Mouse (Mus musculus) liver, embryonic 14.5 days (tissue): ENCODE data around the gene Psmd5. TPM values are rescaled to one million over a fixed set of nuclear protein-coding genes. Genes with fewer than 3 reads are reported as not detected.
A peak's percentile ranks its signal among the peaks of the same experiment; 100 is the strongest.

ENCODE experiments used
- ATAC-seq: fragments of 200-750 bp; cut with Nextera tagmentation; 2 replicates; pipeline ENCODE4 v1.8.0; 2017; ENCODE audit warnings: moderate number of reproducible peaks, mild to moderate bottlenecking, moderate library complexity; ENCODE audit not compliant: insufficient read depth
- DNase-seq, 3 experiments: peaks; one replicate each; pipeline ENCODE4 v3.0.0-alpha.2; 2012 to 2013; ENCODE audit warnings: low read depth in 3 of 3, low spot score in 3 of 3
- H3K27ac ChIP-seq: fragments of 300-500 bp; sonication (generic); 2 replicates; pipeline ENCODE4 v1.5.1; 2014; ENCODE audit warnings: moderate library complexity, mild to moderate bottlenecking, control low read depth, inconsistent platforms
- H3K27me3 ChIP-seq: fragments of 300-500 bp; sonication (generic); 2 replicates; pipeline ENCODE4 v1.6.1; 2014; ENCODE audit warnings: mild to moderate bottlenecking, low read length, moderate library complexity; ENCODE audit not compliant: control insufficient read depth, insufficient read depth
- H3K36me3 ChIP-seq: fragments of 300-500 bp; sonication (generic); replicated peaks from 2 replicates; pipeline ENCODE4 v1.6.1; 2014; ENCODE audit warnings: low read depth; ENCODE audit not compliant: control insufficient read depth, insufficient read depth
- H3K4me1 ChIP-seq, 2 experiments: fragments of 200-500 bp in 1 of 2; fragments of 300-500 bp in 1 of 2; sonication (generic) in 1 of 2; replicated peaks; 2 replicates each; pipeline ENCODE4 v1.6.1; 2012 to 2014; ENCODE audit warnings: antibody characterized with exemption in 1 of 2, inconsistent platforms in 1 of 2, low read length in 1 of 2; ENCODE audit not compliant: control insufficient read depth in 2 of 2, insufficient read depth in 2 of 2
- H3K4me2 ChIP-seq: fragments of 300-500 bp; sonication (generic); 2 replicates; pipeline ENCODE4 v1.6.1; 2014; ENCODE audit warnings: low read depth, mild to moderate bottlenecking, control low read depth, moderate library complexity
- H3K4me3 ChIP-seq, 2 experiments: fragments of 200-500 bp in 1 of 2; fragments of 300-500 bp in 1 of 2; sonication (generic) in 1 of 2; 2 replicates each; pipeline ENCODE4 v1.5.1; 2012 to 2014; ENCODE audit warnings: low read depth in 2 of 2, low read length in 2 of 2, mild to moderate bottlenecking in 2 of 2, control low read depth in 1 of 2, inconsistent platforms in 1 of 2, moderate library complexity in 1 of 2; ENCODE audit not compliant: insufficient read depth in 1 of 2
- H3K9ac ChIP-seq: fragments of 300-500 bp; sonication (generic); replicated peaks from 2 replicates; pipeline ENCODE4 v1.6.1; 2014; ENCODE audit warnings: mild to moderate bottlenecking, control low read depth, moderate library complexity
- H3K9me3 ChIP-seq: fragments of 300-500 bp; sonication (generic); 2 replicates; pipeline ENCODE4 v1.6.1; 2016; ENCODE audit warnings: low read length, mixed read lengths; ENCODE audit not compliant: control insufficient read depth
- CTCF ChIP-seq: IDR thresholded peaks from 2 replicates; pipeline ENCODE4 v1.5.1; 2016; ENCODE audit warnings: antibody characterized with exemption, low read depth, control low read depth
- EP300 ChIP-seq: IDR thresholded peaks from 2 replicates; pipeline ENCODE4 v1.6.1; 2016; ENCODE audit warnings: antibody characterized with exemption, low read depth
- WGBS: fragments of 180-500 bp; shearing (Covaris S2); extraction: QIAGEN DNeasy Blood & Tissue Kit; methylation state at CpG from one replicate; pipeline ENCODE4 v1.1.7; 2014; ENCODE audit not compliant: insufficient replicate concordance; 5-methylcytosine and 5-hydroxymethylcytosine counted together
- polyA plus RNA-seq, 2 experiments: library from polyadenylated mRNA; depleted of rRNA in 1 of 2; stranded (reverse) in 1 of 2; unstranded in 1 of 2; fragments of >200 nt; fragmentation: Nextera tagmentation in 1 of 2; extraction: Ambion mirVana in 1 of 2; gene quantifications; 2 replicates each; pipeline versions ENCODE4 v1.2.1 to v1.2.3; 2012 to 2014

Gene Psmd5
- polyA plus RNA-seq, 2 experiments: 36.5 to 84.1 TPM

DNA sequence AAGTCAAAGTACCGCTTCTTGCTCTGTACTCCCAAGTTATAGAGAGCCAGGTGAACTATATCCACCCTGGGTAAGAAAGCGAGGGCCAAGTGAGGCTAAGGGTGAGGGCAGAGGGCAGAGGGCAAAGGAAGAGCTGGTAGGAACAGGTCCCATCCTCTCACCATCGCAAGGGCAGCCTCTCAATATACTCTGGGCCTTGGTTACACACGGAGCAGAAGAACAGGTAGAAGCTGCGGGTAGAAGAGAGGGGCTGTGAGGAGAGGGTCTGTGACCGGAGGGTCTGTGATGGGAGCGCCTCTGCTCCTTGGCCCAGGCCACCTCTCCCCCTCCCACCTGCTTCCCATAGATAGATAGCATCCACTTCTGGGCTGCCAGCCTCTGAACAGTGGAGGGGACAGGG, 28.4 kb upstream of the Psmd5 start:
- TF ChIP-seq CTCF (no peak), EP300 (no peak)
- H3K4me2 ChIP-seq: no peak overlapping the region
- H3K27me3 ChIP-seq: no peaks in the 10 kb centered on the region
- H3K4me1 ChIP-seq: peaks cover 23 to 24% of the 10 kb centered on the region in 2 experiments
- DNase-seq: no peak
- no peak overlapping the region for H3K9ac ChIP-seq
- ATAC-seq: no peak
- H3K36me3 ChIP-seq: no peaks in the 10 kb centered on the region
- no peak overlapping the region for H3K4me3 ChIP-seq
- no peaks in the 10 kb centered on the region for H3K9me3 ChIP-seq
- H3K27ac ChIP-seq: no peak overlapping the region
- 79% methylated on average over 7 of the region's 7 CpGs for WGBS

- Histone ChIP-seq H3K4me3 (no peak overlapping the region), H3K27me3 (no peaks in the 10 kb centered on the region), H3K9ac (no peak overlapping the region), H3K4me2 (no peak overlapping the region), H3K4me1 (peaks cover 23 to 24% of the 10 kb centered on the region in 2 experiments), H3K36me3 (no peaks in the 10 kb centered on the region), H3K27ac (no peak overlapping the region), H3K9me3 (no peaks in the 10 kb centered on the region)
- 80% methylated on average over 6 of the region's 6 CpGs for WGBS
- no peak for TF ChIP-seq EP300
- TF ChIP-seq CTCF: no peak
- ATAC-seq (no peak), DNase-seq (no peak)
These were observed 28.0 kb upstream of the Psmd5 start for GRCm38 (mm10) chr2:34902731-34903130.

DNA sequence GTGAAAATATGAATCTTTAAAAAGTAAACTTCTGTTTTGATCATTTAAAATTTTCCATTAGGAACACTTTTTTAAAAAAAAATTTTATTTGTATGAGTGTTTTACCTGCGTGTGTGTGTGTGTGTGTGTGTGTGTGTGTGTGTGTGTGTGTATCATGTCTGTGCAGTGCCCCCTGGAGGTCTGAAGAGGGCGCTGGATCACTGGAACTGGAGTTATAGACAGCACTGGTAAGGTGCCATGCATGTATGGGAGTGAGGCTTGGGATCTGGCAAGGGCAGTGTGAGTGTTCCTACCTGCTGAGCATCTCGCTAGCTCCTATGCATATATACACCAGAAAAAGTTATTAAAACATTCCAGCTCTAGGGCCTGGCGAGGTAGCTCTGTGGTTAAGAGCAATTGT, 27.0 kb upstream of the Psmd5 start:
- Histone ChIP-seq H3K36me3 (no peaks in the 10 kb centered on the region), H3K27me3 (no peaks in the 10 kb centered on the region), H3K4me2 (no peak overlapping the region), H3K4me1 (peaks cover 19 to 21% of the 10 kb centered on the region in 2 experiments), H3K4me3 (no peak overlapping the region), H3K9me3 (no peaks in the 10 kb centered on the region), H3K27ac (no peak overlapping the region), H3K9ac (no peak overlapping the region)
- whole genome bisulfite sequencing: 71% methylated on average over 4 of the region's 4 CpGs
- ATAC-seq (no peak), DNase-seq (no peak)
- TF ChIP-seq CTCF (peak; percentile 35; the same call in 1 of the 2 replicates), EP300 (no peak)

DNA sequence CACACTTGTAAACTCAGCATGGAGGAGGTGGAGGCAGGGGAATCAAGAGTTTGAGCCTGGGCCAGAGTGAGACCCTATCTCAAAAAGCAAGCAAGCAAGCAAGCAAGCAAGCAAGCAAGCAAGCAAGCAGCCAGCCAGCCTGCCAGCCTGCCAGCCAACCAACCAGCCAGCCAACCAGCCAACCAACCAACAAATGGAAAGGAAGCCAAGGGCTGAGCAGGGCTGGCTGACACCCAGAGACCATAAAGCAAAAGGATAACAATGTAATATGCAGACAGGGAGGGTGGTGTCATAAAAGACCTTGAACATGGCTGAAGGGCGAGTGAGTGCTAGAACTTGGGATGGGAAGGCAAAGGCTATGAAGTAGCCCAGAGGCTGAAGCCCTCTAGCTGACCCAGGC, 25.6 kb upstream of the Psmd5 start:
- H3K4me2 ChIP-seq: no peak overlapping the region
- no peaks in the 10 kb centered on the region for H3K27me3 ChIP-seq
- TF ChIP-seq CTCF: no peak
- no peak for TF ChIP-seq EP300
- WGBS: 58% methylated on average over 1 of the region's 1 CpGs
- peaks cover 8 to 12% of the 10 kb centered on the region in 2 experiments for H3K4me1 ChIP-seq
- no peaks in the 10 kb centered on the region for H3K36me3 ChIP-seq
- no peak overlapping the region for H3K9ac ChIP-seq
- no peak for ATAC-seq
- H3K4me3 ChIP-seq: no peak overlapping the region
- H3K27ac ChIP-seq: no peak overlapping the region
- no peak for DNase-seq
- no peaks in the 10 kb centered on the region for H3K9me3 ChIP-seq

- H3K27me3 ChIP-seq: no peaks in the 10 kb centered on the region
- 87% methylated on average over 11 of the region's 11 CpGs for WGBS
- ATAC-seq: no peak
- TF ChIP-seq CTCF: no peak
- TF ChIP-seq EP300: no peak
- H3K4me3 ChIP-seq: no peak overlapping the region
- no peak overlapping the region for H3K9ac ChIP-seq
- H3K9me3 ChIP-seq: no peaks in the 10 kb centered on the region
- no peak overlapping the region for H3K4me2 ChIP-seq
- H3K27ac ChIP-seq: no peak overlapping the region
- H3K4me1 ChIP-seq: peaks cover 7 to 11% of the 10 kb centered on the region in 2 experiments
- no peaks in the 10 kb centered on the region for H3K36me3 ChIP-seq
- DNase-seq: no peak
These were observed 24.9 kb upstream of the Psmd5 start for GRCm38 (mm10) chr2:34899682-34900081.
